Mouse (Mus musculus): Measurements from ENCODE around the gene Csf3. TPM values are rescaled to one million over a fixed set of nuclear protein-coding genes. Genes with fewer than 3 reads are reported as not detected.
A peak's percentile ranks its signal among the peaks of the same experiment; 100 is the strongest.
"Not testable (repeated sequence)": the region's sequence is repeated elsewhere in the genome, so short reads cannot be mapped to it uniquely, and the experiment has no call there.

Csf3 gene
- polyA plus RNA-seq (2014; fragmentation: Nextera tagmentation; extraction: Ambion mirVana), result not detected in 2 replicates

- H3K36me3 ChIP-seq (ENCODE audit: control insufficient read depth, insufficient read depth, low read length), result peaks cover 6% of the 10 kb centered on the region; the same call in 1 of the 2 replicates
- no peak within 1 kb of the TSS for H3K4me3 ChIP-seq (ENCODE audit: low read depth, low read length)
- WGBS, result 39% methylated on average over 10 of the region's 10 CpGs
- ATAC-seq (replicated peaks; ENCODE audit: low FRiP score) (no peak), DNase-seq (ENCODE audit: low spot score) (no peak)
- H3K4me1 ChIP-seq (replicated peaks; ENCODE audit: control insufficient read depth, insufficient read depth, low read length), result no peaks in the 10 kb centered on the region
- no peaks in the 10 kb centered on the region for H3K9me3 ChIP-seq (ENCODE audit: control insufficient read depth, low read length)
- no peak within 1 kb of the TSS for H3K27ac ChIP-seq (ENCODE audit: low read depth, low read length)
- H3K4me2 ChIP-seq (ENCODE audit: low read depth, low read length, severe bottlenecking), result no peak within 1 kb of the TSS
- H3K9ac ChIP-seq (ENCODE audit: low read length), result no peak within 1 kb of the TSS; the same call in 1 of the 2 replicates
- no peaks in the 10 kb centered on the region for H3K27me3 ChIP-seq (ENCODE audit: control insufficient read depth, insufficient read depth, low read length)
Measured at GRCm38 (mm10) chr11:98701213-98701670, at the start of gene Csf3. Gene Csf3, plus strand, starts transcription at chr11:98701263.

GRCm38 (mm10) chr11:98655076-98655475 lies 46.0 kb upstream of the Csf3 start:
- H3K27me3 ChIP-seq (ENCODE audit: control insufficient read depth, insufficient read depth, low read length); ATAC-seq (replicated peaks; ENCODE audit: low FRiP score): not testable (repeated sequence)
- 17% methylated on average over 7 of the region's 7 CpGs for WGBS

DNA sequence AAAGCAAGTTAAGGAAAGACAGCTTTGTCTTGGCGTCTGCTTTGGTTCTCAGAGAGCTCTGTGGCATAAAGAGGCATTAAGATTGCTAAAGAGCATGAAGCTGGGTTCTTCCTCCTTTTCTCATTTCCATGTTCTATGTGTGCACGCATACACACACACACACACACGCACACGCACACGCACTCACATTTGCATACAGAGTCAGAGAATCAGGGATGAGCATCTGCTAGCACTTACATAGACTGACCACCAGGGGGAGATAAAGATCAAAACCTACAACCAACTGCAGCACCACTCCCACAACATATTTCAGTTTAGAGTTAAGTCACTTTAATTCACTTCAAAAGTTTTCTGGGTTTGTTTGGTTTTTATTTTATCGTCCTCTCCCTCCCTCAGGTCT lies 40.5 kb upstream of the Csf3 start:
- Histone ChIP-seq H3K4me3 (ENCODE audit: low read depth, low read length) (no peak overlapping the region), H3K9ac (ENCODE audit: low read length) (no peak overlapping the region)

More at GRCm38 (mm10) chr11:98655076-98655475, 46.0 kb upstream of the Csf3 start:
- peak; percentile 67 for DNase-seq (ENCODE audit: low spot score)
- not testable (repeated sequence) for H3K4me1 ChIP-seq (replicated peaks; ENCODE audit: control insufficient read depth, insufficient read depth, low read length); H3K9me3 ChIP-seq (ENCODE audit: control insufficient read depth, low read length); H3K4me3 ChIP-seq (ENCODE audit: low read depth, low read length); H3K4me2 ChIP-seq (ENCODE audit: low read depth, low read length, severe bottlenecking); H3K27ac ChIP-seq (ENCODE audit: low read depth, low read length); H3K9ac ChIP-seq (ENCODE audit: low read length); H3K36me3 ChIP-seq (ENCODE audit: control insufficient read depth, insufficient read depth, low read length)

DNA sequence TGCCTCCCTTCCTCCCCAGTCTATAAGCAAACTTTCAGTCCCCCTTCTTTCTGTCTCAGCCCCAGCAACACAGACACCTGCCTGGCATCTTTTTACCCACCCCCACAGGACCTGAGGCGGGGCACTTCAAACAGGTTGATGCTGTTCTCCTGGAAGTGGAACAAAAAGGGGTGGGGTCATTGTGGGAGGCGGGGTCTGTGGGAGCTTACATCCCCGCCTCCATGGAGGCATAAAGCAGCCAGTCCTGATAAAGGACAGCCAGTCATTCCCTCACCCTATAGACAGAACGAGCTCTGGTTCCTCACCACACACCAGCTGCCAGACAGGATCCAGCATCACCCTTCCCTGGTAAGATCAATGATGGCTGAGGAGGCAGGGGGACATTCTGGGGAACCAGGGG lies 37.0 kb upstream of the Csf3 start, which contains the start of gene Gsdma:
Gsdma (plus strand) TSS at position 261 of the 400 bp plus-strand sequence.
- DNase-seq (ENCODE audit: low spot score), result no peak

More for the DNA sequence above, 40.5 kb upstream of the Csf3 start:
- ATAC-seq (replicated peaks; ENCODE audit: low FRiP score) (no peak), DNase-seq (ENCODE audit: low spot score) (no peak)
- Histone ChIP-seq H3K9me3 (ENCODE audit: control insufficient read depth, low read length) (no peaks in the 10 kb centered on the region), H3K4me2 (ENCODE audit: low read depth, low read length, severe bottlenecking) (no peak overlapping the region), H3K27me3 (ENCODE audit: control insufficient read depth, insufficient read depth, low read length) (no peaks in the 10 kb centered on the region), H3K4me1 (replicated peaks; ENCODE audit: control insufficient read depth, insufficient read depth, low read length) (no peaks in the 10 kb centered on the region), H3K36me3 (ENCODE audit: control insufficient read depth, insufficient read depth, low read length) (no peaks in the 10 kb centered on the region), H3K27ac (ENCODE audit: low read depth, low read length) (no peak overlapping the region)
- 13% methylated on average over 6 of the region's 6 CpGs for WGBS

GRCm38 (mm10) chr11:98668984-98669383 lies 32.1 kb upstream of the Csf3 start:
- H3K9me3 ChIP-seq (ENCODE audit: control insufficient read depth, low read length), result no peaks in the 10 kb centered on the region
- H3K36me3 ChIP-seq (ENCODE audit: control insufficient read depth, insufficient read depth, low read length), result no peaks in the 10 kb centered on the region
- H3K27ac ChIP-seq (ENCODE audit: low read depth, low read length), result no peak overlapping the region
- ATAC-seq (replicated peaks; ENCODE audit: low FRiP score) (no peak), DNase-seq (ENCODE audit: low spot score) (no peak)
- no peaks in the 10 kb centered on the region for H3K27me3 ChIP-seq (ENCODE audit: control insufficient read depth, insufficient read depth, low read length)
- H3K4me2 ChIP-seq (ENCODE audit: low read depth, low read length, severe bottlenecking), result no peak overlapping the region
- H3K4me1 ChIP-seq (replicated peaks; ENCODE audit: control insufficient read depth, insufficient read depth, low read length), result no peaks in the 10 kb centered on the region
- WGBS, result 81% methylated on average over 2 of the region's 2 CpGs
- H3K9ac ChIP-seq (ENCODE audit: low read length), result no peak overlapping the region
- H3K4me3 ChIP-seq (ENCODE audit: low read depth, low read length), result no peak overlapping the region

More for the DNA sequence above, 37.0 kb upstream of the Csf3 start, which contains the start of gene Gsdma:
- Histone ChIP-seq H3K4me3 (ENCODE audit: low read depth, low read length) (no peak within 1 kb of the TSS), H3K4me2 (ENCODE audit: low read depth, low read length, severe bottlenecking) (no peak within 1 kb of the TSS), H3K4me1 (replicated peaks; ENCODE audit: control insufficient read depth, insufficient read depth, low read length) (no peaks in the 10 kb centered on the region), H3K27me3 (ENCODE audit: control insufficient read depth, insufficient read depth, low read length) (no peaks in the 10 kb centered on the region), H3K27ac (ENCODE audit: low read depth, low read length) (no peak within 1 kb of the TSS), H3K9me3 (ENCODE audit: control insufficient read depth, low read length) (no peaks in the 10 kb centered on the region), H3K9ac (ENCODE audit: low read length) (no peak within 1 kb of the TSS), H3K36me3 (ENCODE audit: control insufficient read depth, insufficient read depth, low read length) (no peaks in the 10 kb centered on the region)
- 18% methylated on average over 4 of the region's 4 CpGs for WGBS
- no peak for ATAC-seq (replicated peaks; ENCODE audit: low FRiP score)

DNA sequence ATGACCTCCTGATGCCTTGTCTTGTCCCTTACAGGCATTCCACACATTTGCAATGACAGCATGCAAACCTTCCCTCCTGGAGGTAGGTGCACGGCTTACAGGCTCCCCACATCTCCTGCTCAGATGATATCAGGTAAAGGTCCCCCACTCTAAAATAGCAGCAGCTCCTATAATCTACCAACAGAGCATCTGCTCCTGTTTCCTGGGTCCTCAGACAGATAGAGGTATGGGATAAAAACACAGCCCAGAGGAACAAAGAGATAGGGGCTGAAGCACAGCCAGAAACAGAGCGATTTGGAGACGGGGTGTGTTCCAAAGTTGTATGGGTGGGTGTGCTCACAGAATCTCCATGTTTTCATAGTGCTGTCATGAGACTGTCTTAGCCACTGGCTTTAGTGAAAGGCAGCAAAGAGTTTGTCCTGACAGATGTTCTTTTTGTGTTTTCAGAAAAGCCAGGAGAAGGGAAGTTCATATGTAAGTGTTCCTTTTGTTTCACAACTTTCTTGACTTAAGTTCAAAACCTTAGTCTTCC lies 29.7 kb upstream of the Csf3 start:
- no peak overlapping the region for H3K9ac ChIP-seq (ENCODE audit: low read length)
- no peak overlapping the region for H3K4me3 ChIP-seq (ENCODE audit: low read depth, low read length)
- no peaks in the 10 kb centered on the region for H3K27me3 ChIP-seq (ENCODE audit: control insufficient read depth, insufficient read depth, low read length)
- DNase-seq (ENCODE audit: low spot score) (peak; percentile 30), ATAC-seq (replicated peaks; ENCODE audit: low FRiP score) (no peak)
- H3K9me3 ChIP-seq (ENCODE audit: control insufficient read depth, low read length), result no peaks in the 10 kb centered on the region
- WGBS, result 79% methylated on average over 3 of the region's 3 CpGs
- no peak overlapping the region for H3K4me2 ChIP-seq (ENCODE audit: low read depth, low read length, severe bottlenecking)
- H3K36me3 ChIP-seq (ENCODE audit: control insufficient read depth, insufficient read depth, low read length), result no peaks in the 10 kb centered on the region
- H3K4me1 ChIP-seq (replicated peaks; ENCODE audit: control insufficient read depth, insufficient read depth, low read length), result no peaks in the 10 kb centered on the region
- no peak overlapping the region for H3K27ac ChIP-seq (ENCODE audit: low read depth, low read length)

GRCm38 (mm10) chr11:98671857-98672256 lies 29.2 kb upstream of the Csf3 start:
- 70% methylated on average over 5 of the region's 5 CpGs for WGBS
- H3K4me3 ChIP-seq (ENCODE audit: low read depth, low read length), result no peak overlapping the region
- peak; percentile 41 for DNase-seq (ENCODE audit: low spot score)
- no peaks in the 10 kb centered on the region for H3K9me3 ChIP-seq (ENCODE audit: control insufficient read depth, low read length)
- H3K27ac ChIP-seq (ENCODE audit: low read depth, low read length), result no peak overlapping the region
- H3K36me3 ChIP-seq (ENCODE audit: control insufficient read depth, insufficient read depth, low read length), result no peaks in the 10 kb centered on the region
- no peak overlapping the region for H3K4me2 ChIP-seq (ENCODE audit: low read depth, low read length, severe bottlenecking)
- H3K4me1 ChIP-seq (replicated peaks; ENCODE audit: control insufficient read depth, insufficient read depth, low read length), result no peaks in the 10 kb centered on the region
- H3K27me3 ChIP-seq (ENCODE audit: control insufficient read depth, insufficient read depth, low read length), result no peaks in the 10 kb centered on the region
- H3K9ac ChIP-seq (ENCODE audit: low read length), result no peak overlapping the region
- no peak for ATAC-seq (replicated peaks; ENCODE audit: low FRiP score)

- H3K4me1 ChIP-seq (replicated peaks; ENCODE audit: control insufficient read depth, insufficient read depth, low read length), result no peaks in the 10 kb centered on the region
- no peak overlapping the region for H3K4me3 ChIP-seq (ENCODE audit: low read depth, low read length)
- no peak overlapping the region for H3K27ac ChIP-seq (ENCODE audit: low read depth, low read length)
- no peaks in the 10 kb centered on the region for H3K9me3 ChIP-seq (ENCODE audit: control insufficient read depth, low read length)
- no peak overlapping the region for H3K4me2 ChIP-seq (ENCODE audit: low read depth, low read length, severe bottlenecking)
- H3K36me3 ChIP-seq (ENCODE audit: control insufficient read depth, insufficient read depth, low read length), result no peaks in the 10 kb centered on the region
- no peaks in the 10 kb centered on the region for H3K27me3 ChIP-seq (ENCODE audit: control insufficient read depth, insufficient read depth, low read length)
- DNase-seq (ENCODE audit: low spot score) (peak; percentile 19), ATAC-seq (replicated peaks; ENCODE audit: low FRiP score) (no peak)
- H3K9ac ChIP-seq (ENCODE audit: low read length), result no peak overlapping the region
- 85% methylated on average over 5 of the region's 5 CpGs for WGBS
Measured at GRCm38 (mm10) chr11:98672482-98672881, 28.6 kb upstream of the Csf3 start.

- H3K4me3 ChIP-seq (ENCODE audit: low read depth, low read length); ATAC-seq (replicated peaks; ENCODE audit: low FRiP score): not testable (repeated sequence)
- WGBS, result 12% methylated on average over 6 of the region's 7 CpGs
Measured at GRCm38 (mm10) chr11:98673136-98673535, 27.9 kb upstream of the Csf3 start.

More at GRCm38 (mm10) chr11:98673136-98673535, 27.9 kb upstream of the Csf3 start:
- not testable (repeated sequence) for H3K4me2 ChIP-seq (ENCODE audit: low read depth, low read length, severe bottlenecking); H3K36me3 ChIP-seq (ENCODE audit: control insufficient read depth, insufficient read depth, low read length); H3K27ac ChIP-seq (ENCODE audit: low read depth, low read length); H3K9me3 ChIP-seq (ENCODE audit: control insufficient read depth, low read length); H3K9ac ChIP-seq (ENCODE audit: low read length); H3K27me3 ChIP-seq (ENCODE audit: control insufficient read depth, insufficient read depth, low read length); H3K4me1 ChIP-seq (replicated peaks; ENCODE audit: control insufficient read depth, insufficient read depth, low read length)
- DNase-seq (ENCODE audit: low spot score), result peak; percentile 81

Data from forebrain, embryonic 11.5 days (tissue).